Mouse (Mus musculus) layer of hippocampus, postnatal 36 days (tissue): ENCODE measurements around the gene Car11. TPM values are rescaled to one million over a fixed set of nuclear protein-coding genes. Genes with fewer than 3 reads are reported as not detected.

Experiments
- DNase-seq, 2 experiments: peaks; one replicate each; pipeline ENCODE4 v3.0.0; 2022
- total RNA-seq, 2 experiments: library from RNA; stranded (reverse); gene quantifications; 2 replicates each; pipeline ENCODE4 v1.2.3; 2021

Car11 gene
- total RNA-seq, 2 experiments from 2014 or later: 191 to 217 TPM

DNA sequence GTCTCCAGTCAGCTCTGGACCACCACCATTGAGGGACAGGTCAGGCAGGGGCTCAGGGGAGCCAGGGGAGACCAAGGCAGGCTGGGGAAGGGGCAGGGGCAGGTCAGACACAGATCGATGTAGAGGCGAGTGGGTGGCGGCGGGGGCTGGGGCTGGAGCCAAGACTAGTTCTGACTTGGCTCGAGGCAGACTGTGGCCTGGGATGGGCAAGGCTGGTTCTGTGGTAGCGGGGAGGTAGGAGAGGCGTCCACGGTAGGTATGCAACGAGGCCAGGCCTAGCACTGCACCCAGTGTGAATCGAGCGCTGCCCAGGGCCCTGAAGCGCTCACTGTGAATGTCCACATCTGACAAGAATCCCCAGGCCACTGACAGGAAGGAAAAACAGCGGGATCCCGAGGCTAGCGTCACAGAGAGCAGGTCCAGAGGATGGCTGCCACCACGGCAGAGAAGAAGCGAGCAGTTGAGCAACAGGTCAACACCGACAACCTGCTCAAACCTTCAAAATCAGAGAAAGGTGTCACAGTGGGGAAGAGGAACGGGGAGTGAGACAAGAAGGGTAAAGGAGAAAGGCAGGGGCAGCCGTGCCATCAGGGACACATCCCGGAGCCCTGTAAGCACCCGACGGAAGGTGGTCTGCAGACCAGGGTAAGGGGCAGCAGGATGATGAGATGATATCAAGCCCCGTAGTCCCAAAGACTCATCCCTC, 11.8 kb downstream of the Car11 start:
- DNase-seq: no peak

DNA sequence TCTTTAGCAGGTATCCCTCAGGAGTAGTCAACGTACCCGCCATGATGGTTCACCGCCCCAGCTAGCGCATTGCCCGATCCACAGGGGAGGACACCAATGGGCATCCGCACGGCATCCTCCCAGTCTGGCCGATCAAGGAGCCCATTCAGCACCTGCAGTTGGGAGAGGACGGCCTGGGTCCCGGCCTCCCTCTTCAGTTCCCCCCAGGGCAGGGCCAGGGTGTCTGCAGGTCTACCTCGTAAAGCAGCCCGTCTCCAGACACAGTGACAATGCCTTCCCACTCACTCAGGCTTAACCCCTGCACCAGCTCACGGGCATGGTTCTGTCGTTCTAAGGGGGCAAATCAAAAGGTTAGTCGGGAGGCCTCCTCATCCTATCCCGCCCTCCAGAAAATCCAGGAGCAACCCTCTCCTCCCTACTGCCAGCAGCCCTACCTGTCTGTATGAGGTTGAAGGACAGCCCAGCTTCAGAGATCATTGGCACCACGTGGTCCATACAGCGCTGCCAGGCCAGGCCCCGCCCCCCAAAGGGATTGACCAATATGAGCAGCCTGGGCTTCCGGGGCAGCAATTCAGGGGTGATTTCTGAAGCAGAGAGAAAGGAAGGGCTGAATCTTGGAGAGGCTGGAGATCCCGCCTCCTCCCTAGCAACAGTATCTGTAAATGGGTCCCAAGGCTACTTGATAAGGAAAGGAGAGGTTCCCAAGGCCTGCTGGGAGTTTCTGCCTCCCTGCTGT, 12.5 kb downstream of the Car11 start:
- DNase-seq: no peak

DNA sequence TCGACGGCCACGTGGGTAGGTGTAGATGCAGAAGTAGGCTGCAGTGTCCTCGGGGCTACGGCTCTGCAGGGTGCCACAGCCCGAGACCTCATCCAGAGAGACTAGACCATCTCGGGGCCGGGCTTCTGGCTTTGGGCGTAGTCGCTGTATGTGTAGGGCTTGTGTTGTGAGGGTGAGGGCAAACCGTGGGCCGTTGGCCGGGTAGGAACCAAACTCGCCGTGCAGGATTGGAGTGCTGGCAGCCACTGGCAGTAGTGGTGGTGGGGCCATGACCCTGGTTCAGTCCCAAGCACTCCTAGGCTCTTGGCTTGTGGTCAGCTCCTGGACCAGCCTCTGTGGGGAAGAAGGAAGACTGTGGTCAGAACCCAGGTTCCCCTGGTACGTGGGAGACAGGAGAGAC, 13.8 kb downstream of the Car11 start:
- no peak for DNase-seq

DNA sequence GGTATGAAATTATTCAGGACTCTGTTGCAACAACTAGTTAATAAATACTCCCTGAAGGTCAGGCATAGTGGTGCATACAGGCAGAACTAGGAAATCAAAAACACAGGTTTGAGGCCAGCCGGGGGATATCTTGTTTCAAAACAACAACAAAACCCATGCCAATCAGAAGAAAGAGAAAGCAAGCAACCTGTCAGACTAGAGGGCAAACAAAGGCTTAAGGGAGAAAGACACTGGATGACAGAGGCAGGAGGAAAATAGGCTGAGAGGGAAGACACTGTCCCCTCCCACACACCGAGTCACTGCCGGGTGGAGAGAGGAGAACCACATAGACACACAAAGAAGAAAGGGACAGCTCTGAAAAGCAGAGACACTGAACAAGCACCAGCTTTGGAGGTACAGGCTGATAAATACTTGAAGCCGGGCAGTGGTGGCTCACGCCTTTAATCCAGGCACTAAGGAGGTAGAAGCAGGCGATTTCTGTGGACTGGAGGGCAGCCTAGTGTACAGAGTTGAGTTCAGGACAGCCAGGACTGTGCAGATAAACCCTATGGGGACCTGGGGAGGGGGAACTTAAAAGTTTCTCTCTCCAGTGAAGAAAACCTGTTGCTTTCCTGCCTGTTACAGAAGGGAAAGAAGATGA, 14.4 kb downstream of the Car11 start:
- no peak for DNase-seq

DNA sequence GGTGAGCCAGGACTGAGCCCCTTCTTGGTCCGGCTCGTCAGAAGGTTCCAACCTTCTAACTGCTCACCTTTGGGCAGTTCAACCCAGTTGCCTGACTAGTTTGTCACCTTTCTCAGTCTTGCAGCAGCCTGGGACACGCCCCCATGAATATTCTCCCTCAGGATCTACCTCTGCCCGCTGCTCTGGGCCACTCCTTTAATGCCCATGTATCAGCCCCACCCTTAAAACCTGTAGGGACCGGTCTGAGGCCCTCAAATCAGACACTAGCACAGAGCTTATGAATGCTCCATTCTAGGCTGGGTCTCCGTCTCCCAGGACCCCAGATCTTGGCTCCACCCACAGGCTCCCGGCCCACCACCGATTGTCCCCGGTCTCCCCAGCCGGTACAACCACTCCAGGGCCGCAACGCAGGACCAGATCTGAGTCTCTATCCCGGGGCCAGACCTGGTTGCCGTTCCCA, 15.0 kb downstream of the Car11 start:
- no peak for DNase-seq

DNA sequence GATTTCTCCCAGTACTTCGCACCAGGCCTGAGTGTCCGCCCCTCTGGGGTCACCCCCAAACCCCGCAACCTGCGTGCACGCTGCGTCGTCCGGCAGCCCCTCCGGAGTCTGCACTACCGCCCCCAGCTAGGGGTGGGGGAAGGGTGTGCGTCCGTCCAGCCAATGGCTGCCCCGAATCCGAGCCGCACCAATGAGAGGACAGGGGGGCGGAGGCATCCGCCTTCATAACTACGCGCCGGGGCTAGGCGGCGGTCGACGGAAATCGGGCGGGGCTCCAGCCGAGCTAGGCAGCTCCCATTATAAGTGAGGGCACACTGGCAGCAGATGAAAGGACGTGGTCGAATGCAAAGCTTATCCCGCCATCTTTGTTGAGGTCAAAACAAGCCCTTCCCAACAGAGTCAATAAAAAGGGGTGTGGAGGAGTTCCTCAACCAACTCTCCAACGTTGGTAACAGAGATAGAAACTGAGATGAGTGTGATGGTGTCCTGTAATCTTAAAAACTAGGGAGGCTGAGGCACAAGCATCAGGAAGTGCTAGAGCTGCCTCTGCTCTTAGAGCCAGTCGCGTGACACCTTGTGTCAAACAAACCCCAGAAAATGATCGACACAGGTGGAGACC, 15.6 kb downstream of the Car11 start, which contains the start of gene Rpl18:
Gene Rpl18, plus strand, starts transcription at position 368 of the 619 bp plus-strand sequence.
- DNase-seq: peak; percentile 97 to 99

DNA sequence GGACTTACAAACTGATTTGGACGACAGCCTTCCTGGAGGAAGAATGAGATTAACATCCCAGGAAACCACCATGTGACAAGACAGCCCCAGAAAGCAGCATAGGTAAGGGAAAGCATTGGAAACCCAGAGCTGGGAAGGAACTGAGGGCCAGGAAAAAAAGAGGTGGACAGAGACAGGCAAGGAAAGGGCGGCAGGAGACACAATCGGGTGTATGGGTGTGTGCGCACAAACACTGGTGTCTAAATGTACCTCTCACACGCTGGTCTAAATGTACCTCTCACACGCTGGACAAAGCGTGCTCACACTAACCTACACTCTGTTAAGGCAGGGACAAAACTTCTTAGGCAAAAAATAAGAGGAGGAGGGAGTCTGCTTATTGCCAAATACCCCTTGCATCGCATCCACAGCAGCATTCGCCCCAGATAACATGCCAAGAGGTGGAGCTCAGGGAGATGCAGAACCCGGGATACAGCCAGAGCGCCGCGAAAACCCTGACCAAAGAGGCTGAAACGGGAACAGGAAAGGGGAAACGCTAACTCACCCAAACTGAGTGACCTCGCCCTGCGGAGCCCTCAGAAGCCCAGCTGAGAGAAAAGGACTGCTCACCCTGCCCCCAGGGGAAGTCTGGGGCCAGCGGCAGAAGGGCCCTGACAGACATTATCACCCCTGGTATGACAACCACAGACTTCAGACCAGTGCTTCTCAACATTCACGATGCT, 16.3 kb downstream of the Car11 start:
- no peak for DNase-seq

DNA sequence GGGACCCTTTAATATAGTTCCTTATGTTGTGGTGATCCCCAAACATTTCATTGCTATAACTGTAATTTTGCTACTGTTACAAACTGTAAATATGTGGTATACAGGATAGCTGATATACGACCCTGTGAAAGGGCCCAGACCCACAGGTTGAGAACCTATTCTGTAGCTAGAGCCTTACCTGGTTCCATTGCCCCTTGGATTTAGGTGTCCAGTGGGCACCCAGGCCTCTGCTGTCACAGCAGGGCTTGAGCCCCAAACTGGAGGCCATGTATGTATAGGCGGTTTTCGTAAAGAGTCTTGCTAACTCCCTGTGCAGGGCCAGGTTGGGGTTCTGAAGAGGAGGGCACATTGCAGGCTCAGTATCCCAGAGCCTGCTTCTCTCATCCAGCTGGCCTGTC, 16.8 kb downstream of the Car11 start:
- DNase-seq: no peak

DNA sequence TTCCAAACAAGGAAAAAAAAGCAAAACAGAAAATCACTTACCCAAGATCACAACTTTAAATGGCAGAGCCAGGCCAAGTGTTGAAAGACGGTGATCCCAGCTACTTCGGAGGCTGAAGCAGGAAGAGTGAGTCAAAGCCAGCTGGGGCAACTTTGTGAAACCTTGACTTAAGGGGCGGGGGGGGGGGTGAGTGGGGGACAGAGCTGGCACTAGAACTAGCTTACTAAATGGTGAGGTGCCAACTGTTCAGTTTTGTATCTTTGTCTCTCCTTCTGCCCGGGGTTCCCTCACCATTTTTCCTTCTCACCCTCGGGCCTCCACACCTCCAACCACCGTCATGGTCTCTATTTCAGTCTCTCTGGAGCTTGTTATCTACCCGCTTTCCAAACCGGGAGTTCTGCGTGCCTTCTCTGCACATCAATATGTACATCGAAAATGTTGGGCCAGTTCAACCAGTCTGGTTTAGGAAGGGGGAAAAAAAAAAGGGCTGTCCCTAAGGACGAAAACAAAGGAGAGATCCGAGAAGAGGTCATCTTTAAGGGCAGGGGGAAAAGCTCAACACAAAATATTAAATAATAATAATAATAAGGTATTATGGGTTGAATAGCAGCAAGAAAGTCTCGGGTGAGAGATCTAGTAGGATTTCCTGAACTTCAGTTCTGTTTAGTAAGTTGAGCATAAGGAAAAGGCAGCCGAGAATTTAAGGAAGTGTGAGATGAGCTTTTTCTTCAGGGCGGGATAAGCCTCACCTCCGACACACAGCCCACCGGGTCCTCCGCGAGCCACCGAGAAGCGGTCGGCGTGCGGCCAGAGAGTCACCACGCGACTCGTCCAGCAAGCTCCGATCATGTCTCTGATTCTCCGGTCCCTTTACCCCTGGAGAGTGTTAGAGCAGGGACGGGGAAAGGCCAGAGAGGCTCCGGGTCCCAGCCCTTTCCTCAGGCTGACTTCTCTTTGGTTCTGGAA, 17.6 kb downstream of the Car11 start:
- DNase-seq: no peak

DNA sequence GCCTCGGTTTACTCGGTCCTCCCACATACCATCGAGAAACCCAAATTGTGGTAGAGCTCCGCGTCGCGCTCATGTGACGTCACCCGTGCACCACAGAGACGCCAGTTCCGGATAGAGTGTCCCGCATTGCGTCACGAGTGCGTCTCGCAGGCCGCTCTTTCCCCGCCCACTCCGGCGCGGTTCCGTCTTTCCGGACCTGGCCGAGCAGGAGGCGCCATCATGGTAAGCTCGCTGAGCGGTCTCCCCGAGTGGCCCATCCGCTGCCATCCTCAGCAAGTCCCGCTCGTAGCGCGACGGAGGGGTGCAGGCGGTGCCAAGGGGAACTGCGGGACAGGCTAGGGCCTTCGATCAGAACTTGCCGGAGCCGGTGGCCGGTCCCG, 18.3 kb downstream of the Car11 start, which contains the start of gene Sphk2:
Gene Sphk2, minus strand, starts transcription at position 85 of the 380 bp plus-strand sequence.
- peak; percentile 98 for DNase-seq

DNA sequence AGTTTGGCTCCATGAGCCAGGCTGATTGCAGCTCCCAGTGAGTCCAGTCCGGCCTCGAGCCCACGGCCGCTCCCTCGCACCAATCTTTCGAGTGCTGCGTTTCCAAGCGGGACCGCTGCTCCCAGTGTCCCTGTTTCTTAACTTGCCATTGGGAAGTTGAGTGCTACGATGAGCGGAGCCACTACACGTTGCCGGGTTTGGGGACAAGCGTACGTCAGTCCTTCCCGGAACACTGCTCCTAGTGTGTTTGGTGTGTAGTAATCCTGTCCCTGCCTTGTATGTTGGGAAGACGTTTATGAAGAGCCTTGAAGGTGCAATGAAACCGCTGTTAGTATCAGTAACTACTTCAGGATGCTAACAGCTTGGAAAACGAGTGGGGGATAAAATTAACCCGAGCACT, 18.7 kb downstream of the Car11 start:
- no peak for DNase-seq

DNA sequence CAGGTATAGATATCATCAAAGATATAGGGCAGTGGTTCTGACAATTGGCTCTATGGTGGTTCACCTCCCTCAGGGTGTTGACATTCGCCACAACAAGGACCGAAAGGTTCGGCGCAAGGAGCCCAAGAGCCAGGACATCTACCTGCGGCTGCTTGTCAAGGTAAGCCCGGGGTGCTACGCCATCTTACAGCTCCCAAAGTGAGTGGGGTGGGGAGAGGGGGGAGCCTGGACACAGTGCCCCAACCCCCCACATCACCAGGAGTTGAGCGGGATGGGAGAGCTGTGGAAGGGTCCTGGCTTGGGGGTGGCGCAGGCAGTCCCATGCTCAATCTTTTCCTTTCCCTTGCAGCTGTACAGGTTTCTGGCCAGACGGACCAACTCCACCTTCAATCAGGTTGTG, 19.5 kb downstream of the Car11 start:
- no peak for DNase-seq

DNA sequence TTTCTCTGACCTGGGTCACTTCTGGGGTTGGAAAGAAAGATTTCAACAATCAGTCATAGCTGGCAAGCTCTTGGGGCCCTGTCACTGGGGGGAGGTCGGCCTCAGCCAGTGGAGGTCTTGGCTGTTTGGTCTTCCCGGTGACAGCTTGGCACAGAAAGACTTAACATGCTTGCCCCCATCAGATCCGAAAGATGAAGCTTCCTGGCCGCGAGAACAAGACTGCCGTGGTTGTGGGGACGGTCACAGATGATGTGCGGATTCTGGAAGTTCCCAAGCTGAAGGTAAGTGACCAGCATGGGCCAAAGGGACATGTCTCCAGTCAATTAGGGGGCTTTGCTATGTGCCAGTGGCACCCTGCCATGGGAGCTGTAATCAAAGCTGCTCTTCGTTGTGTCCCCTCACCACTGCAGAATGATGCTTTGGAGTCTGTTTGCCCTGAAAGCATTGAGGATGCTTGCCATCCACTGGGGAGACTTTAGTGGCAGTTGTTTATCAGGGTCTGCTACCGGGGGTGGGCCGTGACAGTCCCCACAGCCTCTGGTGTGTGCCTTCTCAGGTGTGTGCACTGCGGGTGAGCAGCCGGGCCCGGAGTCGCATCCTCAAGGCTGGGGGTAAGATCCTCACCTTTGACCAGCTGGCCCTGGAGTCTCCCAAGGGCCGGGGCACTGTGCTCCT, 20.2 kb downstream of the Car11 start:
- DNase-seq: no peak

DNA sequence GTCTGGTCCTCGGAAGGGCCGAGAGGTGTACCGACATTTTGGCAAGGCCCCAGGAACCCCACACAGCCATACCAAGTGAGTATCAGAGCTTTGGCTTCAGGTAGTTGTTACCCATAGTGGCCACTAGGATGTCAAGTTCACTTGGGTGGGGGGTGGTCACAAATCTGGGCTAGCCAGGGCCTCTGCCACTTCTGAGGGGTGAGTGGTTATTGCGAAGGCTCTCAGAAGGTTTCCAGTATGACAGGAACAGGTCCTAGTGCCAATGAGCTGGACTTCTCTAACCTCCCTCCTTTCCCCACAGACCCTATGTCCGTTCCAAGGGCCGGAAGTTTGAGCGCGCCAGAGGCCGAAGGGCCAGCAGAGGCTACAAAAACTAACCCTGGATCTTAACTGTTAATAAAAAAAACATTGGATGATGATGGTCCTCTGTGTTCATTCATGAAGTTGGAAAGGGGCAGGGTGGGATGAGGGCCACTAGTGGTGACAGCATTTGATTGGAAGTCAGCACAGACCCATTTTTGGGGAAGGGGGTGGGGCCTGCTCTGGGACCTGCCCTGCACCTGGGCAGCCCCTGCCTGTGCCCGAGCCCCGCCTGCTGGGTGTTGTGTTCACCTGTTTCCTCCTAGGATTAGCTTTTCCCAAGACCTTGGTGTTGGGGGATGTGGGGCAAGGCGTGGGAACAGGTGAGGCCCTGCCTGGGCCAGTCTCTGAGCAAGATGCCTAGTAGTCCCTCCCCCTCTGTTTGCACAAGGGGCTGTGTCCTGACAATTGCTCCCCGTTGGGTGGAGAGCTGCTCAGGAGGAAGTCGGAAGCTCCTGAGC, 21.0 kb downstream of the Car11 start, which contains the start of gene Fam83e:
Gene Fam83e, plus strand, starts transcription at position 800 of the 821 bp plus-strand sequence.
- no peak for DNase-seq

DNA sequence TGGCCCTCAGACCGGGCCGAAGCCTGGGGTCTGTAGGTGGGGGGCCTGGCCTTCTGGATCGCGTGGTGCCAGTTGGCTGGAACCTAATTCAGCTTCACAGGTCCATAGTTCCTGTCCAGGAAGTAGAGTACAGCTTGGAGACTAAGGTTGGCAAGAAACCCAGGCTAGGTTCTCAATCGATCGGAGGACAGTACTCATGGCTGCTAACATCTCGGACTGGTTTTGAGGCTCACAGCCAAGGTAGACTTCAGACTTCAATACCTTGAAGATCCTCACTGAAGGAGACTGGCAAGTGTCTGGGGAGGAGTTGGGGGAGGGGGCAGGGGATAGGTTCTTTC, 21.6 kb downstream of the Car11 start:
- DNase-seq: no peak

DNA sequence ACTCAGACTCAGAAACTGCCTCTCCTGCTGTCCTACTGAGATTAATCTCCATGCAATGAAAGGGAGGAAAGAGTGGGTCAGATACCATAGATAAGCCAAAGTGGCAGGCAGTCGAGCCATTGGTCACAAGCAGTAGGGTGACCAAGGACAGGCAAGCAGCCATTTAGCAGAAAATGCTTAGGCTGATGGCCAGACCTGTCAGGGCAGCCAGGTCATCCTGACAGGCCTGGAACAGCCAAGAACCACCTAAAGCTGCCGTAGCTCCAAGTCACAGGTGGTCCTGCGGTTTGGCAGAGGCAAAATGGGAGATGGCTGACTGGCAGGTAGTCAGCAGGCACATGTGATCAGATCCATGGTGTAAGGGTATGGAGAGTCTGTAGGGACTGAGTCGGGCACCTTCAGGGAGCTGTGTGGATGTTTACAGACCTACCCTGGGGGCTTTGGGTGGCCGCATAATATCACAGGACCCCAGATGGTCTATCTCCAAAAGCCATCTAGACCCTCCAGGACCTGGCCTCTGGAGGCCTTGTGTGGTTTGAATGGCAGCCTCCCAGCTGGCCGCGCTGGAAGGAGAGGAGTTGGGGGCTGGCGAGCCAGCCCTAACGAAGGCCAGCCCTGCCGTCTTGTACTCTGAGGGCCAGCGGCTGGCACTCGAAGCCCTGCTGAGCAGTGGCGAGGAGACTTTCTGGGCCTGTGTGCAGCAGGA, 22.2 kb downstream of the Car11 start:
- no peak for DNase-seq

DNA sequence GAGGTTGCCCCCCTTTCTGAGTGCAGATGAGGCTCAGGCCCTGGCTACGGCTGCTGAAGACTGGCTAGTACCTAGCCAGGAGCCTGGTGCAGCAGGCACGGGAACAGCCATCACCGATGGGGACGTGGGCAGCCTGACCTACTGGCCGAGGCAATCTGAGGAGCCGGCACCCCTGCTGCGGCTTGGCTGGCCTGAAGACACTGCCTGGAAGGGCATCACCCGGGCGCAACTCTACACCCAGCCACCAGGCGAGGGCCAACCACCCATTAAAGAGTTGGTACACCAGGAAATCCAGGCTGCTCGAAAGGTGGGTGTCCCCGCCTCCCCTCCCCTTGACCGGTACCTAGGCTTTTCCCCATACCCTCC, 22.7 kb downstream of the Car11 start:
- DNase-seq: no peak

DNA sequence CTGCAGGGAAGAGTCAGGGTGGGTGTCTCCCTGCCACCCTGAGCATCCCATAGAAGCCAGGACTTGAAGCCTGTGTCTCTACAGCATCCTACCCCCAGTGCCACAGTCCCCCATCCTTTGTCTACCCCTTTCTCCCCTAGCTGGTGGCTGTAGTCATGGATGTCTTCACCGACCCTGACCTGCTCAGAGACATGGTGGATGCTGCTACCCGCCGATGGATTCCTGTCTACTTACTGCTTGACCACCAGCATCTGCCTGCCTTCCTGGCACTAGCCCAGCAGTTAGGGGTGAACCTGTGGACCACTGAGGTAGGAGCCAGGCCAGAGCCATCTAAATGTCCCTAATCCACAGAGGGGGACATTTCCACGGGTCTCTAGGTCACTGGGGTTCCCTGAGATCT, 23.7 kb downstream of the Car11 start:
- DNase-seq: no peak

DNA sequence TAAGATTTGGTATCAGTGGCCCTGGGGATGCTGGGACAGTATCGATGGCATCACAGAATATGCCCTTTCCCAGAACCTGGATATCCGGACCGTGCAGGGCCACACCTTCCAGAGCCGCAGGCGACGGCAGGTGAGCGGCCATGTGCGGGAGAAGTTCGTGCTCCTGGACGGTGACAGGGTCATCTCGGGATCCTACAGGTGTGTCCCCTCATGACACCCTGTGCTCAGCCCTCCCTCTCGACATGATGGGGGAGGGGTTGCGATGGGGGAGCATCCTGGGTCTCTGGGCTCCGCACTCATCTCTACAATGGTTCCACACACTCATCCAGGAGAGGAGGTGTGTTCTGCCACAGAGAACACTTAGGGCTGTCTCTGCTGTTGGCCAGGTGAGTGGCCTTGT, 24.1 kb downstream of the Car11 start:
- DNase-seq: no peak
